Mouse (Mus musculus) c-Kit-positive CD71-negative TER-119-negative erythroid progenitor cells, embryonic 14.5 days (primary cell): ENCODE measurements around the gene Vps33b.

Source experiments
- DNase-seq: peaks from one replicate; pipeline ENCODE4 v3.0.0-alpha.2; 2013; ENCODE audit warnings: low read depth

Vps33b gene

DNA sequence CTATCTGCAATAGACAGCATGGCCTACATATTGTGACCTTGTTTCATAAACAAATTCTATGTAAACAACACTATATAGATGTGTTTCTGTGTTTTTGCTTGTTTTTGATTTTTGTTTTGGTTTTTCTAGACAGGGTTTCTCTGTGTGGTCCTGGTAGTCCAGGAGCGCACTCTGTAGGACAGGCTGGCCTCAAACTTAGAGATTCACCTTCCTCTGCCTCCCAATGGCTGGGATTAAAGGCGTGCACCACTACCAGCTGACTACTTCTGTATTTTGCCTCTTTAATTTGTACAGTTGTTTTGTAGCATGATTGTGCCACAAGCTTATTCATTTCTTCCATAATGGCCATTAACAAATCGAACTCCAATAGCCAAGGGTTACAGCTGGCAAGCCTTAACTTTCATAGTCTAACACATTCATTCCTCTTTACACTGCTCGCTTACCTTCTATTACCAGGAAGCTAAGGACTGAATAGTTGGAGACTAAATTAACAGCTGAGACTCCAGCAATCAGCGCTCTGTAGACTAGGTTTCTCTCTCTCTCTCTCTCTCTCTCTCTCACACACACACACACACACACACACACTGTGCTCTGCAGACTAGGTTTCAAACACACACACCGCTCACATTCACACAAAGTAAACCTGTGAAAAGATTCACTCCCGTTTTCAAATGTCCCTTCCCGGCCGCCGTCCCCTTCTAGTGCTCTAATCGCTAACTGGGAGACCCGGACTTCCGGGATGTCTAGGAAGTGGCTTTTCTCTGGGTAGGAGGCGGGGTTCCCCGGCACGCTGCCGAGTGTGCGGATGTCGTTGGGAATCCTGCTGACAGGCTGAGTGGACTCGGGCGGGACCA lies at the start of gene Vps33b:
Gene Vps33b, plus strand, starts transcription at position 753 of the 854 bp plus-strand sequence.
- peak; percentile 96 for DNase-seq

DNA sequence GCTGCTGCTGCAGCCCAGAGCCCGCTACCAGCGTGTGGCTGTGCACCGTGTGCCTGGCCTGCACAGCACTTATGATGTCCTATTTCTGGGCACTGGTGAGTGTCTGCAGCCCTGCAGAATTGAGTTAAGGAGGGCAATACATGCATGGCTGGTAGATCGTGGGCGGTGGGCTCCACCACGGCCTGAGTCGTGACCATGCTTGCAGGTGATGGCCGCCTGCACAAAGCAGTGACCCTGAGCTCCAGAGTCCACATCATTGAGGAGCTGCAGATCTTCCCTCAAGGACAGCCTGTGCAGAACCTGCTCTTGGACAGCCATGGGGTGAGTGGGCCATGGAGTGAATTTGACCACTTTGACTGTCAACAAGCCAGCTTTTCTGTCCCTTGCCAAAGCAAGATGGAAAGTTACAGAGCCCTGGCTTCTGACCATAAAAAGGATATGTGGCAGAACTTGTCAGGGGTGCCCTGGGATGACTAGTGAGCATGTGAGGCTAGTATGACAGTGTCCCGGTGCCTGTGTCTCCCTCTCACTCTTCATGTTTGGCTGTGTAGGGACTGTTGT lies 49.1 kb upstream of the Vps33b start:
- no peak for DNase-seq

DNA sequence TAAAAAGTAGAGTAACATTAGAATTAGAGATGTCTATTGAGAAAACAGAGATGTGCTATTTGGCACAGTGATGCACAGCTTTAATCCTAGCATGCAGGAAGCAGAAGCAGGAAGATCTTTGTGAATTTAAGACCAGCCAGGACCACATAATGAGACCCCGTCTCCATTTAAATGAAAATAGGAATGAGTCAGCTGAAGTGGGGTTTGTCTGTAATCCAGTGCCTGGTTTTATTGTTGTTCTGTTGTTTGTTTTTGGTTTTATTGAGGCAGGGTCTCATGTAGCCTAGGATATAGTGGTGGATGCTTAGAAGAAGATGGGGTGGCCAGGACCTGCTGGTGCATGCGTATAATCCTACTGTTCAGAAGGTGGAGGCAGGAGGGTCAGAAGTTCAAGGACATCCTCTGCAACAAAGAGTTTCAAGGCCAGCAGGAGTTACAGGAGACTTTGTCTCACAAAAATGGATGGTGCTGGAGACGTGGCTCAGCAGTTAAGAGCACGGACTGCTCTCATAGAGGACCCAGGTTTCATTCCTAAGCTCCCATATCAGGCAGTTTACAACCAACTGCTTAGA lies 48.2 kb upstream of the Vps33b start:
- DNase-seq: no peak

DNA sequence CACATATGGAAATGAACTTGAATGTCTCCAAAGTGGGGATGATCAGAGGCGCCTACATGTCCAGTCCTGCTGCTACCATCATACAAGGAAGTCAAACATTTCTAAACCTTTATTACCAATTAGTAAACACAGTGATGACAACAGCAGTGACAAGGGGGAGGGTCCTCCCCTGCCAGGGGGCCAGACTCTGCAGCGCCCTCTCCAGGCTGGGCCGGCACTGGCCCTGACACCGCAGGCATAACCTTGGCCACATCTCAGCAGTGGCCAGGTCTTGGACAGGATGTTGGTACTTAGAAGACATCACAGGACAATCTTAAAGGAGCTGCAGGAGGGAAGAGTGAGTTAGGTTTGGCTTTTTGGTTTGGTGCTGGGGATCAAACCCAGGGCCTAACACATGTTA lies 42.4 kb upstream of the Vps33b start:
- no peak for DNase-seq

DNA sequence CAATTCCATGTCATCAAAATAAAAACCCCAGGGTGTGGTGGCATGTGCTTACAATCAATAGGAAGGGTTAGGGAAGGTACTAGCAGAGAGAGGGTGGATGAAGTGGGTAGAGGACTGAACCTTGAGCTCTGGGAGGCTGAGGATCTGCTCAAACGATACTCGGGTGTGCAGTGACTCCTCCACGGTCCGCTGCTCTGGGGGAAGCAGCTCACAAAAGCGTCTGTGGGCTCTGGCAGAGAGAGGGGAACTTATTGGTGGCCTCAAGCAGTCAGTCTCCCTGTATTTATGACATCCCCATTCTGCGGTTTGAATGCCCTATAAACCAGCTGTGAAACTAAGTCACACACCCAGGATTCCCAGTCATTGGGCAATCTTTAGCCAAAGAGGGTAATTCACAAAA lies 39.3 kb upstream of the Vps33b start:
- DNase-seq: no peak

DNA sequence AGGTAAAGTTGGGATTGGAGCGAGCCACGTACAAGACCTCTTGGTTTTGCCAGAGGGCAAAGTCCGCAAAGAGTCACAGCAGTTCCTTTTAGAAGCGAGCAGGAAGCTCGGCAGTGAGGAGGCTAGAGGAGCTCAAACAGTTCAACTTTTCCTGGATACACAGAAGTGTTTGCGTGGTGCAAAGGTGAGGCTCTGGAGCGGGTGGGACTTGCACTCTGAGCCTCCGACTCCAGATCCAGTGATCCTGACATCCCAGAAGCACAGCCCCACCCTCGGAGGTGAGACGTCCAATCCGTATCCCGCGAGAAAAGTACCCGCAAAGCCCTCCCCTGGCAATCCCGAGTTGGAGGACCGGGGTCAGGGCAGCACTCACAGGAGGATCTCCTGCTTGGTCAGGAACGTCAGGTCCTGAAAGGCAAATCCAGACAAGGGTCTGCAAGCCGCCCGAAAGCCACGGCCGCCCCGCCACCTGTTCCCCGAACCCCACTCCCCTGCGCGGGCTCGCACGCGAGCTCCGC lies 37.4 kb upstream of the Vps33b start:
- no peak for DNase-seq

DNA sequence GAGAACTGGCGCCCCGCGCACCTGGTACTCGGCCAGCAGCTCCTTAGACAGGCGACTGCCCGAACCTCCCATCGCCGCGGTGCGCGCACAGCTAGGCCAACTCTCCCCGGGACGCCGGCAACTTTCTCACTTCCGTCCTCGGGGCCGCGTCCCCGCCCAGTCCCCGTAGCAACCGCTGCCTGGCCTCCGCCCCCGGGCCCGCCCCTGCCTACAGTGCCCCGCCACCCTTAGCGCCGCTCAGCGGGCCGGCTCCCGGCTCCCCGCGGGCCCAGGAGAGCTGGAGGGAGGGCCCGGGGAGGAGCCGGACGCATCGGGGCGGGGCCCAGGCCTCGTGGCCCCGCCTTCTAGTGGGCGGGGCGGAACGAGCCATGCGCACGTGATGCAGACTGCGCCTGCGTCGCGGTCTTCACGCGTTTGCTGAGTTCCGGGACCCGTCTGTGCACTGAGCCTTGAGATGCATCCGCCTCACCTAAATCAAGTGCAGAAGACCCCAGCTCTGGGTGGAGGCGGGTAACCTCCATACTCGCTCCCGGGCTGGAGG lies 36.9 kb upstream of the Vps33b start, which contains the start of the genes Cib1 and Gdpgp1:
Gene Cib1, minus strand, starts transcription at position 325 of the 541 bp plus-strand sequence.
Gene Gdpgp1, plus strand, starts transcription at position 377 of the 541 bp plus-strand sequence.
- DNase-seq: peak; percentile 94

DNA sequence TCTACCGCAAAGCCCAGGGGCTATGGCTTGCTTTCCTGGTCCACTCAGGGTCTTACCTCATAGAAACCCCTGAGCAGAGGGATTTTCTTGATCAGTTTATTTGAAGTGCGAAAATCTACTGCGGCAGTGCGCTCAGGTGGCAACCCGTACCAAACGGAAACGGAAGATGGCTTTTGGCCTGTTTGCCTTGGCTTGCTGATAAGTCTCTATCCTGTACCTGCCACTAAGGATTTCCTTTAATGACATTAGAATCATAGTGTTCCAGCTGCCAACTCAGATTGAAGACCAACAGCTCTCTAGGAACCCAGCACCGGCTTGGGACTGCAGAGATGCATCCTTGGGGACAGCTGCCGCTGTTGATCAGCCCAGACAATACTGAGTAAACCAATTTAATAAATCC lies 35.6 kb upstream of the Vps33b start:
- no peak for DNase-seq

DNA sequence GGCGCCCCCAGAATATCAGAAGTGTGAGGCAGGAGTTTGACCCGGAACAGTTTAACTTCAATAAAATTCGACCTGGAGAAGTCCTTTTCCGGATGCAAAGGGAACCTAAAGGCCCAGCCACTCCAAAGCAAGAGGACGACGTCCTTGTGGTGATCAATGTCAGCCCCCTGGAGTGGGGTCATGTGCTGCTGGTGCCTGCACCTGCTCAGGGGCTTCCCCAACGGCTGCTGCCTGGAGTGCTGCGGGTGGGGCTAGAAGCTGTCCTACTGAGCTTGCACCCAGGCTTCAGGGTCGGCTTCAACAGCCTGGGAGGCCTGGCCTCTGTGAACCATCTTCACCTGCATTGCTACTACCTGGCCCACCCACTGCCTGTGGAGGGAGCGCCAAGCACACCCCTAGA lies 30.9 kb upstream of the Vps33b start:
- no peak for DNase-seq

DNA sequence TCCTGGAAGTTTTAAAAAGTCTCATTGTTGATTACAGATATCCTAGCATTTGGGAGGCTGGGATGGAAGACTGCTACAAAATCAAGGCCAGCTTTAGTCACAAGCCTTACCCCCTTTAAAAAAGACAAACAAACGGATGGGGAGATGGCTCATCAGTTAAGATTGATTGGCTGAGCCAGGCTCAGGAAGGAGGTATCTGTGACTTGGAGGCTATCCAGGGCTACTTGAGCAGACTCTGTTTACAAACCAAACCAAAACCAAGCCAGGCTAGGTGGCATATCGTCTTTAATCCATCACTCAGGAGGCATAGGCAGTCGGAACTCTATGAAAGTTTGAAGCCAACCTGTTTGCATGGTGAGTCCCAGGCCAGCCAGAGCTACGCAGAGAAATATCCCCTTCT lies 27.8 kb upstream of the Vps33b start:
- DNase-seq: no peak

DNA sequence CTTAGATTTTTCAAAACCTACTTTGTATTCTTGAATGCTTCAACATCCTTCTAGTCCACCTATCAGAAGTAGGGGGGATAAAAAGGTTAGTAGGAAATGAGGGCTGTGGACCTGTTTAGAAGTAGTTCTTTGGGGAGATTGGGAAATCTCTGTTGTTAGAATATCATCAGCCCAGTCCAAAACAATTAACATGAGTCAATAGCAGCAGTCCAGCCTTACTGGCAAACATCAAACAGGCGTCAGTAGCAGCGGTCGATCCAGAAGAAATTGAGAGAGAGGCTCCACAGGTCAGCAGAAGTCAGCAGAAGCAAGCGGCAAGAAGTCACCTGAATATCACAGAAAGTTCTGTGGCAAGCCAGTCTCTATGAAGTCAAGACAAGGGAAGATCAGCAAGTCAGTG lies 24.6 kb upstream of the Vps33b start:
- no peak for DNase-seq

DNA sequence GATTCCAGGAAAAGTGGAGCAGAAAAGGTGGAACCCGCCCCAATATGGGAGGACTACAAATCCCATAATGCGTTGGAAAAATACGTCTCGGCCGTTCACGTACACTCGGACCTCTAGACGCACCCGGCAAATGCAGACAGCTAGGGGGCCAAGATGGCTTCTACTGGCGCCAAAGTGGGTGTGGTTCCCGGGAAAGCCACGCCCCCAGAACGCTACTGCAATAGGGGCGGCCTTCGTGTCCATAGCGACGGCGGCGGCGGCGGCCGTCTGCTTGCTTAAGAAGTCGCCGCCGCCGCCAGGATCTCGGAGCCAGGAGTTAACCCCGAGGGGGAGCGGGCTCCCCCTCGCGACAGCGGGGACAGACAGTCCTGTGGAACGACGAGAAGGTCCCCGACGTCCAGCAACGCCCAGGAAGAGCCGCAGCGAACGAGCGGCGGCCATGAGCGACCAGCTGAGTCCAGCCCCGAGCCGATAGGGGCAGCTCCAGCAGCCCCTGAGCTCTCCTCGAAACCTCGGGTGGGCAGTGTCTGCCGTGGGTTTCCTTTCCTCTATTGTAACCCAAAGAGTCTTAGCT lies 23.2 kb upstream of the Vps33b start, which contains the start of gene Ttll13:
Gene Ttll13, plus strand, starts transcription at position 229 of the 574 bp plus-strand sequence.
- DNase-seq: peak; percentile 97

DNA sequence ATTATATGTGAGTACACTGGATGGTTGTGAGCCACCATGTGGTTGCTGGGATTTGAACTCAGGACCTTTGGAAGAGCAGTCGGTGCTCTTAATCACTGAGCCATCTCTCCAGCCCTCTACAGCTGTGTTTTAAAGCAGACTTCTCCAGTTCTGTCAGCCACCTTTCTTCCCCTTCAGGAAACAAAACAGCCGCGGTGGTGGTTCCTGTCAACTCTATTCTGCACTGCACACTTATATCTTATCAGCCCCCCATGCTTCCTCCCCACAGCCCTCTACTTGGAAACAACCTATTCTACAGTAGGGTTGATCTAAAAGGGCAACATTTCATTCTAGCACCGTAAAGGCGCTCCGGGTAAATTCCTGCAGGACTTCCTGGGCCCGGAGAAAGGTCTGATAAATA lies 22.6 kb upstream of the Vps33b start:
- no peak for DNase-seq

DNA sequence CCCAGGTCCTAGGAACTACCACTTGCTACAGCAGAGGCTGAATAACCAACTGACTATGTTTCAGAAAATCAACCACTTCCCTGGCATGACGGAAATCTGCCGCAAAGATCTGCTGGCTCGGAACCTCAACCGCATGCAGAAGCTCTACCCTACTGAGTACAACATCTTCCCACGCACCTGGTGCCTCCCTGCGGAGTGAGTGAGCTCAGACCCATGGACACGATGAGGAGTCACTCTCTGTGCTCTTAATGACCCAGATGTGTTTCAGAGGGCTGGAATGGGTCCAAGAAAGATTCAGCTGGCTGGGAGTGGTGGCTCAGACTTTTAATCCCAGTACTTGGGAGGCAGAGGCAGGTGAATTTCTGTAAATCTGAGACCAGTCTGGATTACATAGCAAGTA lies 17.0 kb upstream of the Vps33b start:
- DNase-seq: no peak

DNA sequence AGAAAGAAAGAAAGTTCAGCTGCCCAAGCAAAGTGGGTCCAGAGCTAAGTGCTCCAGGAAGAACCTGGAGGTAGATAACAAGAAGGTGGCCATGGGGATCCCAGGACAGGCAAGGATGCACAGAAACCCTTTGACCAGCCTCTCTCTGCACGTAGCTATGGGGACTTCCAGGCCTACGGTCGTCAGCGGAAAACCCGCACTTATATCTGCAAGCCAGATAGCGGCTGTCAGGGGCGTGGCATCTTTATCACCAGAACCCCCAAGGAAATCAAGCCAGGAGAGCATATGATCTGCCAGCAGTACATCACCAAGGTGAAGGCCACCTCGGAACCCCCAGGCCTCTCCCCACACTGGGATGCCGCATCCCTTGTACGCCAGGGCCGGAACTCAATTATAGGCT lies 16.6 kb upstream of the Vps33b start:
- DNase-seq: no peak

DNA sequence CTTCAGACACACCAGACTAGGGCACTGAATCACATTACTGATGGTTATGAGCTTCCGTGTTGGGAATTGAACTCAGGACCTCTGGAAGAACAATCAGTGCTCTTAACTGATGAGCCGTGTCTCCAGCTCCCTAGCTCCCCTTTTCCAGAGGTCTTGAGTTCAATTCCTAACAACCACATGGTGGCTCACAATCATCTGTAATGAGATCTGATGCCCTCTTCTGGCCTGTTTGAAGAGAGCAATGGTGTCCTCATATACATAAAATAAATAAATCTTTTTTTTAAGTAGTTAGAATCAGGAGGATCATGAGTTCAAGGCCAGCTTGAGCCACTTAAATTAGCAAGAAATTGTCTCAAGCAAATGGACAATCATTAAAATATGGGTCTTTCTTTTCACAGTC lies 13.5 kb upstream of the Vps33b start:
- DNase-seq: no peak

DNA sequence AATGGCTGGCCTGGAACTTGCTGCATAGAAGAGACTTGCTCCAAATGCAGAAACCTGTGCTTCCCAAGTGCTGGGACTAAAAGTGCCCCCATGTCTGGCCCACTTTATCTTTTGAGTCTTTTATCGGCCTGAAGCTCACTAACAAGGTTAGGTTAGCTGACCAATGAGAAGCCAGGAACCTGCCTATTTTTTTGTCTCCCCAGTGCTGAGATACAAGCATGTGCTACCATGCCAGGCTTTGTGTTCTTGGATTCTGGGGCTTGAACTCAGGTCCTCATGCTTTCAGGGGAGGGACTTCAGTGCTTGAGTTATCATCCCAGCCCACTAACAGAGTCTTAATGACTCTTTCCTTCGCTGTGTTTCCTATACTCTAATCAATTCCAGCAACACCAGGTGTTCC lies 11.7 kb upstream of the Vps33b start:
- DNase-seq: no peak

DNA sequence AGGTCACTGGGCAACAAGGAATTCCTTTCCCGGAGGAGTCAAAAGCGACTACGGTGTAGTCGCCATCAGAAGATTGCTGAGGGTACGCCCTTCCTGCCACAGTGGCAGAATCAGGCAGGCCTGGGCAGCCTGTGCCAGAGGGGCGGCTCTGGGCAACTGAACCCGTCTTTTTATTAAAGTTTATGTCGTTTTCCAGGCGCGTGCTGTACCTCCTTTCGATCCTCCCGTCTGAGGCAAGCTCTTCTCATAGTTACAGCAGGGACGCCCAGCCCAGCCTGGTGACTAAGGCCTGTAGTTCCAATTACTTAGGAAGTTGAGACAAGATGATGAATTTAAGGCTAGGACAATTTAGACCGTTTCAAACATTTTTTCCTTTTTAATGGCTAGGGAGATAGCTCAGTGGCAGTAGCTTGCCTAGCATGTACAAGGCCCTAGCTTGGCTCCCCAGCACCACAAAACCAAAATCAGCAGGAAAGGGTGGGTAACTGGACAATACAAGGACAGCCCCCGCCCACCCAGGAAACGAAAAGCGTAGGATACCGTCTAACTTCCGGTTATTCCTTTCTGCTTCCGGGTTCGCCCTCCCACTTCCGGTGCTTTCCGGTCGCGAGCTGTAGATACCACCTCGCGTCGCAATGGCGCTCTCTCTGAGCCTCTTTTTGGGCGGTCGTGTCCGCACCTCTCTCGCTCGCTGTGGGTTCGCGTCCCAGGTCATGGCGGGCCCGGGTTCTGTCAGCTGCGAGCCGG lies 8.7 kb upstream of the Vps33b start, which contains the start of gene Ngrn:
Gene Ngrn, plus strand, starts transcription at position 591 of the 747 bp plus-strand sequence.
- peak; percentile 71 for DNase-seq

DNA sequence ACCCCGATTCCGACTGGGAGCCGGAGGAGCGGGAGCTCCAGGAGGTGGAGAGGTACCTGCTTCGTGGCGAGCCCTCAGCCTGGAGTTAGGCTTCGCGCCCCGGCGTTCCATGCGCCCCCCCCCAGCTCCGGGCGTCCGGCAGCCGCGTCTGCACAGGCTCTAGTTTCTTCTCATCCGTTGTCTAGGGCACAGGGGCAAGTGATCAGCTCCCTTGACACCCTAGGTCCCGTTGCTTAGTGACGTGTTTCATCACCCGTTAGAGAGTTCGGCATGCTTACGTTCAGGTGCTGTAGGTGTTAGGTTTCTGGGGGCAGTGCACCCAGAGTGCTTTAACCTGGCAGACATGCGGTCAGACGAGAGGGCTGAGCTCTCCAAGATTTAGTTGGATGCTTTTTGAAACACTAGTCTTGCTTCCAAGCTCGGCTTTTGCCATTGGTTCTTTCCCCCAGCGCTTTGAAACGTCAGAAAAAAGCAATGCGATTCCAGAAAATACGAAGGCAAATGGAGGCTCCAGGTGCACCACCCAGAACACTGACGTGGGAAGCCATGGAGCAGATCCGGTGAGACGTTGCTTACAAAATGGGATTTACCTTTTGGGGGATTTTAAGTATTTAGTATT lies 8.0 kb upstream of the Vps33b start:
- no peak for DNase-seq

DNA sequence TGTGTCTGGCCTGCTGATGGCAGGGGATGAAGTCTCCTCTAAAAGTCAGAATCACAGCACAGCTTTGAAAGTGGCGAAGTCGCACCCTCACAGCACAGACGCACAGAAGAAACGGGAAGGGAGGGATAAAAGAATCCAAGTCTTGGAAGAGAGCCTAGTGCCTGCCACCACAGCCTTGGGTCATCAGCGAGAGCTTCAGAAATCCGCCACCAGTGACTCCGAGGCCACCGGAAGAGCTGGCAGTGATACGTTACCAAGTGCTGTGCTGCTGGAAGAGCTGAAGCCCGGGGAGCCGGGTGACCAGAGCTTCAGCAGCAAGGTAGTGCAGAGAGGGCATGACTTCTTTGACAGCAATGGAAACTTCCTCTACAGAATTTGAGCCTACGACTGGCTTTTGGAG lies 4.8 kb upstream of the Vps33b start:
- DNase-seq: no peak

DNA sequence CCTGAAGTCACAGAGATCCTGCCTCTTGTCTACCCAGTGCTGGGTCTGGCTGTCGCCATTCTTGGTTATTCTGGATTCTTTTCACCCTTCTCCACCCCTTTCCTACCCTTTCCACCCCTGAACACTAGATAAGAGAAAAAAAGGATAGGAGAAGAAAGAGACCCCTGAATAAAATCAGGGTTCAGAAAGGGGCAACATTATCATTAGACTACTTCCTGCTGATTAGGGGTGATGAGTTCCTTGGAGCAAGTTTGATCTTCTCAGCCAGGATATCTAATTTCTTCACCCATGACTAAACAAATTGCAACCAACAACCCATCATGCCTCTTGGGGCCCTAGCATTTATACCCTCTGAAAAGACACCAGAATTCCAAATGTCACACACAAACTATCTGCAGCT lies 1.7 kb upstream of the Vps33b start:
- no peak for DNase-seq
